Mouse (Mus musculus) E14TG2a.4 (cell line): Measurements from ENCODE around the gene Nrp2.

ENCODE experiments used
- CTCF ChIP-seq: conservative IDR thresholded peaks from 2 replicates; pipeline ENCODE4 v1.5.1; 2014; ENCODE audit warnings: low read length
- NANOG ChIP-seq: IDR thresholded peaks from 2 replicates; pipeline ENCODE4 v1.6.1; 2014; ENCODE audit warnings: borderline replicate concordance, low read length, mixed read lengths
- POU5F1 ChIP-seq: IDR thresholded peaks from 2 replicates; pipeline ENCODE4 v1.6.1; 2014; ENCODE audit warnings: low read length, borderline replicate concordance

DNA sequence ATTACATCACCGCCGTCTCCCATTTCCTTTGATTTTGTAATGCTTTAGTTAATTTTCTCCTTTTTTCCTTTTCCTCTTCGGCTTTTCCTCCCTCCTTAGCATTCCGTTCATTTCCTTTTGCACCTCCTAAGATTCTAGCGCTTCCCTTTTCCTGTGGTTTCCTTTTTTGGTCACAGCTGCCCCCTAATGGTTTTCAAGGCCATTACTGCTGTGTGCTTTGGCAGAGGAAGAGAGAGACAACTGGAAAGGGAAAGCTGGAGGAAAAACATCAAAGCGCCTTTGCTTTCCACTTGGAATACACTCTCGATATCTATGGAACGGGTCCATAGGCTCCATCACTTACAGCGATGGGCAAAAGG lies 6.1 kb upstream of the Nrp2 start:
- TF ChIP-seq CTCF (peak; percentile 40), NANOG (no peak), POU5F1 (no peak)
